Mouse (Mus musculus) left cerebral cortex, postnatal 36 days (tissue): ENCODE results near the gene Sh3pxd2a. TPM values are rescaled to one million over a fixed set of nuclear protein-coding genes. Genes with fewer than 3 reads are reported as not detected.
A peak's percentile ranks its signal among the peaks of the same experiment; 100 is the strongest.

ENCODE experiments used
- DNase-seq, 2 experiments: peaks; one replicate each; pipeline ENCODE4 v3.0.0; 2021 to 2022; ENCODE audit warnings: low spot score in 2 of 2, mixed read lengths in 1 of 2
- intact Hi-C: fragments of 180-260 bp; cut with DNase I; formaldehyde crosslinking; loops from one replicate; pipeline ENCODE4 v1.15.1; 2025
- total RNA-seq, 2 experiments: library from RNA; stranded (reverse); gene quantifications; 2 replicates each; pipeline ENCODE4 v1.2.3; 2021

Gene Sh3pxd2a
- total RNA-seq, 2 experiments from 2014 or later, result 27.9 to 36.1 TPM

DNA sequence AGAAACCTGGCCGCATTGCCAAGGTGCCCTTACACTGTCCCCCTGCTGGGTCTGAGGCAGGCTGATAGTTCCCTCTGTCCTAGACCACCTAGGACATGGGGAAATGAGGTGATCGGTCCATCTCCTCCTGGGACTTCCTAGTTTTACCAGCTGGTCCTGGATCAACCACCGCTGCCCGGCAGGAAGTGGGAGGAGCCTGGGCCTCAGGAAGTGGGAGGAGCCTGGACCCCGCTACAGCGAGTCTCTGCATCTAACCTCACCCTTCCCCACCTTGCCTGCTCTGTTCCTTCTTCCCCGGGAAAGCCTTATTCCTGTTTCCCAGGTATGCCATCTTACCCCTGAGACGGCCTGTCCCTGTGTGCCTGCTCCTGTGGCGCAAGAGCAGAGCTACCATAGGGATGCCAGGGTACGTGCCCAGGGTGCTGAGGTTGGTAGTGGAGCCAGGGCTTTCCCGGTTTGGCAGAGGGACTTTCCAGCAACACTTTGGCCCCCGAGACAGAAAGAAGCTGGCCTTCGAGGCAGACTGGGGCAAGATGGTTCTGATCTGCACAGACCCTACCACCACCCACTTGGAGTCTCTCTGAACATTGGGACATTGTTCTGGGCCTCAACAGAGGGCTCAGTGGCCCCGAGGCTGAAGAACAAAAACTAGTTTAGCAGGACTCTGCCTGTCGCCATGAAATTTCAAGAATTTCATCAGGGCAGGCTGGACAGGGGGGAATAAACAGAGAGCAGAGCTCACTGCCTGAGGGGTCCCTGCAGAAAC, 104.9 kb downstream of the Sh3pxd2a start:
- intact Hi-C loops, result loop anchor here (5.0 to 10.0 kb wide), 2 partner anchors 265 to 463 kb away; no protein-coding TSS in a partner anchor
- DNase-seq, result no peak

DNA sequence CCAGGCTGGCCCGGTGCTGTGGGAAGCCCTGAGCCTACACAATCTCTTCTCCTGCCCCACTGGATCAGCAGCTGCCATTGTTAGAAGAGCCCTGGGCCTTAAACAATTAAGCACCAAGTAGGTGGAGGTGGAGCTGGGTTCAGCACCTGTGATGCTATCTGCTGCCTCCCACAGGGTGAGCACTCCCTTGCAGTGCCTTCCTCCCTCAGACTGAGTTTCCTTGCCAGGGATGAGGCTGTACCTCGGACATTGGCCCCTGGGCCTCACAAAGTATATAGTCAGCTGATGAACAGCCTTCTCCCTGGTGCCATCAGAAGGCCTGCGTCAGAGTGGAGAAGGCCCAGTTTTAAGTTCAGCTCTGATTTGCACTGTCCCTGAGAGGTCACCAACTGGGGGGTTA, 106.9 kb downstream of the Sh3pxd2a start:
- intact Hi-C loops, result loop anchor here (2.0 to 10.0 kb wide), 4 partner anchors 108 to 465 kb away; partner anchors contain the start of gene Sh3pxd2a
- DNase-seq, result no peak

DNA sequence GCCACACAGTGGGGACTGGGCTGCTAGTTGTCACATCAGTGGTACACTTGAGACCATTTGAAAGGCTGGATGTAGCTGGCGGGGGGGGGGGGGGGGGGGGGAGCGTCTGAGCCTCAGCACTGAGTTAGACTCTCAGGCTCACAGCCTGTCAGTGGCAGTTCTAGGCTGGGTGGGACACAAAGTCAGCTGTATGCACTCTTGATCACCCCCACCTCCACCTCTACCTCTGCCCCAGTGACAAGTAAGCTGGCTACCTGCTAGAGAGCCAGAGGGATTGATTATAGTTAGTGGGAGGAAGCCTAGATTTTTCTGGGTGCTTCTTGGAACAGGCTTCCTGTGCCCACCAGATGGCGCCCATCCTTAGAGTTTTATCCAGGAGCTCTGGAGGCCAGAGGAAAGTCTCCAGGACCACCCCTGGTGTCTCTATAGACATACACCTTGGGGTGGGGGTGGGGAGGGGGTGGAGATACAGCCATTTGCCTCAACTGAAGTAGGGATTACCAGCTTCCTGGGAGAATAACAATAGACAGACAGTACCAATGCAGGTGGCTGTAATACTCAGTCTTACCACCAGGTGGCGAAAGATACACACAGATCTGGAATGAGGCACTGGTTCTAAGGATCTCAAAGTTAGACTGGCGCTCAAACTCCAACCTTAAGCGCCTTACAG, 107.9 kb downstream of the Sh3pxd2a start:
- DNase-seq, result peak; percentile 68 to 79
- intact Hi-C loops, result loop anchor here (2.0 to 10.0 kb wide), 4 partner anchors 108 to 466 kb away; partner anchors contain the start of gene Sh3pxd2a

DNA sequence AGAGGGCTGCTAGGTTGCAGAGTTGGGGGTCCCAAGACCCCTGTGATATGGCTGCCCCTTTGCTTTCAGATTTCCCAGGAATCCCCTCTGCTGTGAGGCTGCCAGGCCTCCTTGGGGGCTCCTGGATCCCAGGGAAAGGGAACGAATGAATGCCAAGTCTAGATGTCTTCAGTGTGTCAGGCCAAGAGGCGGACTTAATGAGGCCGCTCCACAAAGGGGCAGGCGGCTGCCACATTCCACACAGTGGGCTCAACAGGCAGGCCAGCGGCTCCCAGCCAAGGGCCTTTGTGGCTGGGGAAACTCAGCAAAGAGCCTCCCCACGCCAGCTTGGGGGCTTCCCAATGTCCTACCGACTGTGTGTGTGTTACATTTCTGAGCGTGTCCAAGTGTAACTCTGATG, 109.7 kb downstream of the Sh3pxd2a start:
- DNase-seq, result no peak
- intact Hi-C loops, result loop anchor here (10.0 kb wide), 1 partner anchor 270 kb away; no protein-coding TSS in a partner anchor

DNA sequence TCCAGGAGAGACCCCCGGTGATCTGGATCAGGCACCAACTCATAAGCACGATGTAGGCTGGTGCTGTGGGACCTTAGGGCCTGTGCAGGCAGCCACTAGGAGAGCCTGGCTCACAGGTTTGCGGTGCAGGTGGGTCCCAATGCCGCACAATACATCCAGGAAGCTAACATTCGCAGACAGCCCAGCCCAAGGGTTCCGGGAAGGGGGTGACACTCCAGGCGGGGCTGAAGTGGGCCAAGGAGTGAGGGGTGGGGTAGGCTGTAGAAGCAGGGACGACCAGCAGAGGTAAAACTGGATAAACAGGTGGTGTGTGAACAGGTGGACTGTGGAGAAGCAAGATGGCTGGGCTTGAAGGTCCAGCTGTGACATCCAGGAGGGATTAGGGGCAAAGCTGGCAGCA, 115.2 kb downstream of the Sh3pxd2a start:
- no peak for DNase-seq
- intact Hi-C loops, result no loop called here

DNA sequence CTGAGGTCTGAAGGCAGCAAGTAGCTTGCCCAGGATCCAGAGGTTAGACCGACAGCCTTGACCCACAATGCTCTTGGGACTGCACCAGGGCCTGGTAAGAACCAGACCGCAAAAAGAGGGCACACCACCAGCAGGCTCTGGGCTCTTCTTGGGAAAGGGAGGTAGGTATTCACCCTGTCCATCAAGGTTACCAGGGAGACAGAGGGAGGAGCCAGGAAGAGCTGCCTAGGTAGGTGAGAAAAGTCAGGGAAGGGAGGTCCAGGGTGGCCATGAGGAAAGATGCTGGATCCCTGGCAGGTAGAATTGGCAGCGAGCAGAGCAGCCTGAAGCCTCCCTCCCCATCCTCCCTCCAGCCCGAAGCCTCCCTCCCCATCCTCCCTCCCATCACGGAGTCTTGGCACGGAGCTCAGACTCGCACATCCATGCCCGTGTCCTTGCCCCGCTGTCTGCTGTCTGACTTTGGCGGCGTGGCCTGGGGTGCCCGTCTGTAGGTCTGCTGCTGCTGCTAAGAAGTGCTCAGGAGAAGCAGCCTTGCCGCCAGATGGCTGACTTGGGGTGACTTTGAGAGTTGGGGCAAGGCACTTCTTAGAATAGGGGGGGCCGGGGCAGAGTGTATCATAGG, 115.7 kb downstream of the Sh3pxd2a start:
- intact Hi-C loops, result no loop called here
- DNase-seq, result no peak

DNA sequence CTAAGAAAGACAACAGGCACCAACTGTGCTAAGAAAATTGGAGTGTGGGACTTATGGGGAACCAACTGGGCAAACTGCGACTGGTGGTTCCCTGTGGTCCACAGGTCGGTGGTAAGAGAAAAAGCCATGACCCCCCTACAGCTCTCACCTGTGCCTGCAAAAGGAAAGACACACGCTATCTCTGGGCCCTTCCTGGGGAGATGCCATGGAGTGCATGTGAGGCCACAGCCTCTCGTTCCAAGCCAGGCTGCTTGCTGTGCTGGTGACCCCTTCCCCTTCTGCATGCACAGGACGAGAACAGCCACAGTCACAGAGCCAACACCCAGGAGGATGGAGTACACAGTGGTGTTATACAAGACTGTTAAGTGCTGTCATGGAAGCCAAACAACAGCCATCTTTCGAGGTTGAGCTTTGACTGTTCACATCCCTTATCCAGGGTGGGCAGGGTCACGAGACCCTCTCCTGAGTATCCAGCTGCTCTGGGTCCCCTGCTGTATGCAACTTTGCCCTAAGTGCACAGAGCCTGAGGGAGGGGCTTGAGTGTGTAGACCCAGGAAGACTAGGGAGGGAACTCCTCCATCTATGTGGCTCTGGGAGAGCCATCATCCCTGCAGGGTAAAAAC, 117.1 kb downstream of the Sh3pxd2a start:
- DNase-seq, result no peak
- intact Hi-C loops, result no loop called here

DNA sequence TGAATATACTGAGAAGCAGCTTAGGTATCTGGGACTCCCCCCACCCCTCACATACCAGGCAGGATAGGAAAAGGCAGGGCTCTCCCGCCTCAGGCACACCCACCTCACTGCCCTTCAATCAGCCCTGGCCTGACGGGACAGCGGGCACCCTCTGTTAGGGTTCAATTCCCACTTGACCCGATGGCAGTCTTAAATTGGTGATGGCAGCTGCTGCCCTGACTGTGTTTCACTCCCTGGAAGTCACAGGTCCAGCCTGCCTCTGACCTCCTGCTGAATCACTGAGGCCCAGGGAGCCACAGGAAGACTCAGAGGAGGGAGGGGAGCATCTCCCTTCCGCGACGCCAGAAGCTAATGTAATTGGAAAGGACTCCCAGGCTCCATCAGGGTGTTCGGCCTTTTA, 117.6 kb downstream of the Sh3pxd2a start:
- DNase-seq, result no peak
- intact Hi-C loops, result no loop called here

DNA sequence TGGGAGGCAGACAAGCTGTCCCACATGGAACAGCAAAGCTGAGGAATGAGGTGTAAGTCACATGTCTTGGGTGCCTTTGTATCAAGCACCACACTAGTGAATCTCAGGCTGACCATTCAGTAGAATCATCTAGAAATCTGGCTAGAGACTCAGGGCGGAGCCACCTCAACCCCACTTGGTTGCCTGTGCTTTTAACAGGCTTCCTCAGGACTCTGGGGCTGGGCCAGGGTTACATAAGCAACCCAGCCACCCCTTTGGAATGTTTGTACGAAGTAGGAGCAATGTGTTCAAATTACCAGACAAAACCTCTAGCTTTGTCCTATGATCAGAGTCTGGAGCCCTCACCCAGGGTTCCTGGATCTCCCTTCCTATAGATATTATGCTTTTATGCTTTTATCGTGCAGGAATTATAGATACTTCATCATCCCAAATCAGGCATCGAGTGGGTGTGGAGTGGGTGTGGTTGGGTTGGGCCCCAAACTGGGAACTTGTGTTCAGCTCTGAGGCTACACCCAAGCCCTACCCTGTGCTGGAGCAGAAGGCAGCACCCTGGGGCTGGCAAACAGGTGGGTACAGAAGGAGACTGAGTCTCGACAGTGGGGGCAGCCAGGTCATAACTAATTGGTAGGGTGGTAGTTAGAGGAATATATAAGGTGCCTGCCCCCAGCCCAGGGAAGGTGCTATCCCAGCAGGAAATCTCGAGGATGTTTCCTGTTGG, 118.2 kb downstream of the Sh3pxd2a start:
- no peak for DNase-seq
- intact Hi-C loops, result no loop called here

DNA sequence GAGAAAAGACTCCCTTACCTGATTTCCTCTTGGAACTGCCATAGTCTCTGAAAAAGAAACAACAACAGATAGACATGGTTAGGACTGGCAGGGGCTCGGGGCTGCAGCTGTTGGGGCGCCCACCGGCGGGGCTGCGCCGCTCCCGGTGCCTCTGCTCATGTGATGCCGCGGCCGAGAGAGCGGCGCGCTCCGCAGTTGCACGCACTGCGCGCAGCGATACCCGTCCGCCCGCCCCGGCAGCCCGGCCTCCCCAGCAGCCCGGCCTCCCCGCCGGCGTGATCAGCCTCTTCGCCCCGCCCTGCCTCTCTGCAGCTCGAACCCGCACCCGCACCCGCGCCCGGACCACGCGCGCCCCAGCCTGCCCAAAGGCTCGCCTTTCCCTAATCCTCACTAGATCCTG, 120.8 kb downstream of the Sh3pxd2a start:
- DNase-seq, result peak; percentile 68 to 78
- intact Hi-C loops, result no loop called here

DNA sequence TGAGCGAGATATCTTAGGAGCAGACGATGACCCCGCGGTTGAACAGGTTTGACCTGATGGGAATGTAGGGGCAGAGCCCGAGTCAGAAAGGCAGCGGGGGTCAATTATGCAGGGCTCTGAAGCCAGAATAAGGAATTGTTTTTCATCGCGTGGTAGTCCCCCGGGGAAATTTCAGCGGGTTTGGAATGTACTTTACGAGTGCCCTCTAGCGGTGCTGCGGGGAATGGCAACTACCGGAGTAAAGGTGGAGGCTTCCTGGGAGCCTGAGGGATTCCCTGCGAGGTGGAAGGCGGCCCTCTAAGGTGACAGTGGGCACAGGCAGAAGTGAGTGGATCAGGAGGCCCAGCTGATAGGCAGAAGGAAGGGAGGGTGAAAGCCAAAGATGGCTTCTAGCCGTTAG, 125.0 kb downstream of the Sh3pxd2a start:
- intact Hi-C loops, result loop anchor here (1.0 to 2.0 kb wide), 2 partner anchors 75 to 162 kb away; no protein-coding TSS in a partner anchor
- DNase-seq, result peak; percentile 77 to 83

DNA sequence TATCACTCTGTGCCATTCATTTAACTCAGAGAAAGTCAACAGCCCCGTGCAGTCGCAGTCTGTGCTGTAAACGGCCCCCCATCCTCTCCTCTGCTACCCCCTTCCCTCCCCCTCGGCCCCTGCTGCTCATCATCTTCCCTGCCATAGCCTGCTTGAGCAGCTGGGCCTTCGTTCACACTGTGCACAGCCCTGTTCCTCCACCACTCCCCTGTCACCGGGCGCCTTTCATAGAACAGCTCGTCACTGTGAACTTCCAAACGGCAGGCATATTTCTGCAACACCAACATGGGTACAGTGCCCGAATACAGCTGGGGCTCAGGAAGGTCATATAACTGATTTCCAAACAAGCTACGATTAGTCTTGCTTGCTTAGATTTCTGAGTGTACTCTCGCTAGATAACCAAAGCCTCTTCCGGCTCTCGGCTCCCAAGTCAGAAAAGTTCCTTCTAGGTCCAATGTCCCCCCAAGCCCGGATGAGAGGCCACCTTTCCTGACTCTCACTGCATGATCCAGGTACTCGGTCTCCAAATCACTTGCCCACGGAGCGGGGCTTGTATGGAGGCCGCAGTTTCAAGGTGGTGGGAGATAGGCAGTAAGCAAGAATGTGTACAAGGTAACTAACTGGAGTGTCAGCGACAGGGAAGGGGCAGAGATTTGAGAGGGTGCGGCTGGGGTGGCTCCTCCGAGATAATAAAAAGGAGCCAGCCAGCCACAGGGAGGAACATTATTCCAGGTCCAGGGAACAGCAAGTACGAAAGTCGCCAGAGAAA, 125.6 kb downstream of the Sh3pxd2a start:
- intact Hi-C loops, result loop anchor here (1.0 to 2.0 kb wide), 2 partner anchors 74 to 162 kb away; no protein-coding TSS in a partner anchor
- DNase-seq, result no peak

DNA sequence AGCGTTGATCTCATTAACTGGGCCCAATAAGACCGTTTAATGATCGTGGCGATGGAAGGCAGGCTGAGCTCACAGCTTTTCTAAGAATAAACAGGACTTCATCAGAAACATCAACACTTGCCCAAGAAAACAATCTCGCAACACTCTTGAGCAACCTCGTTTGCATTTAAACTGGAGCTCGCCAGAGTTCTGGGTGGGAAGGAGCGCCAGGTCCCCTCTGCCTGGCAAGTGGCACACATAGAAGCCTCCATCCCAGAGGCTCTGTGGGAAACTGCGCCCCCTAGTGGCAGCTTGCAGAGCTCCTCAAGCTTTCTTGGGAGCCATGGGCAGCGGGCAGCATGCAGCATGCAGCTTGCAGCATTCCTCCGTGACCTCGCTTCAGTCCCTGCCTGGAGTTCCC, 126.5 kb downstream of the Sh3pxd2a start:
- DNase-seq, result peak; percentile 86 to 88
- intact Hi-C loops, result loop anchor here (2.0 kb wide), 1 partner anchor 161 kb away; no protein-coding TSS in a partner anchor

DNA sequence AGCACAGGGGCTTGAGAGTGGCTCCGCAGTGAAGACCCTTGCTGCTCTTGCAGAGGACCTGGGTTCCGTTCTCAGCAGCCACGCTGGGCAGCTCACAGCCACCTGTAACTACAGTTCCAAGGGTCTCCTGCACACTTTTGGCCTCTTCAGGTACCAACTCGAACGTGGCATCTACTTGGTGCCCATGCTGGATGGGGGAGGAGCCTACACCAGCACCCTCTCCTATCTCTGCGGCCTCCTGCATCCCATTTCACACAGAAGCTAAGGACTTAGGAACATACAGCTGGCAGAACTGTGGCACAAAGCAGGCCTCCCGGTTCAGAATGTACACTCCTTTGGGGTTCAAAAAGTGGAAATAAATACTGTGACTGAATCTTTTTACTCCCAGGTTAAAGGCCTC, 127.0 kb downstream of the Sh3pxd2a start:
- DNase-seq, result no peak
- intact Hi-C loops, result no loop called here

DNA sequence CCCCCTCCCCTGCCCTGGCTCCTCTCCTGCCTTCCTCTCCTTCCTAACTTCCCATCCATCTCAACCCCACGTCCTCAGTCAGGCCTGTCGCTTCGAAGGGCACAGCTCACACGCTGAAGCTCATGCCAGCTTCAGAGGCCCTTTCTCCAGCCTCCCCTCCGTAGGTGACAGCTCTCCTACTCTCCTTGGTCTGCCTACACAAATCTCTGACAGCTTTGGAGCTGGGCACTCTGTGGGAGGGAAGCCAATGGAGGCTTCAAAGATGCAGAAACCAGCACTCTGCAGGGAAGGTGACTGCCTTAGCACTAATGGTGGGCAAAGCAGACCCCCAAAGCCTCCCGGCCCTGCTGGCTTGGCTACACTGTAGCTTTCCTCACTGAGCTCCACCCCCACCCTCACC, 128.9 kb downstream of the Sh3pxd2a start:
- no peak for DNase-seq
- intact Hi-C loops, result no loop called here

DNA sequence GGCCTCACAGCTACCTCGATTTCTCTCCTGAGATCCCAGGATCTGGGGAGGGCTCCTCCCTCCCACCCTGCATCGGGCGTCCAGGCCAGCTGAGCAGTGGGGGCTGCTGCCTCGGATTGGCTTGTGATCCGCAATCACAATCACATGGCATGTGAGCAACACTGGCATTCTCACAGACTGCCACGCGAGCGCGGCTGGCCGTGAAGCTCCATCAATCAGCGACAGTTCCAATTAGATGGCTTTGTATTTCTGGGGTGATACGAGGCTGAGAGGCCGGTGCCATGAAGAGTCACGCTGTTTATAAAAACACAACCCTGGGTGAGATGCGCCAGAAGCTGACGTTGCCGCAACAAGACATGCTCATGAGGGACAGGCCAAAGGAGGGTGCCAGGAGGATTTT, 129.5 kb downstream of the Sh3pxd2a start:
- intact Hi-C loops, result no loop called here
- no peak for DNase-seq

DNA sequence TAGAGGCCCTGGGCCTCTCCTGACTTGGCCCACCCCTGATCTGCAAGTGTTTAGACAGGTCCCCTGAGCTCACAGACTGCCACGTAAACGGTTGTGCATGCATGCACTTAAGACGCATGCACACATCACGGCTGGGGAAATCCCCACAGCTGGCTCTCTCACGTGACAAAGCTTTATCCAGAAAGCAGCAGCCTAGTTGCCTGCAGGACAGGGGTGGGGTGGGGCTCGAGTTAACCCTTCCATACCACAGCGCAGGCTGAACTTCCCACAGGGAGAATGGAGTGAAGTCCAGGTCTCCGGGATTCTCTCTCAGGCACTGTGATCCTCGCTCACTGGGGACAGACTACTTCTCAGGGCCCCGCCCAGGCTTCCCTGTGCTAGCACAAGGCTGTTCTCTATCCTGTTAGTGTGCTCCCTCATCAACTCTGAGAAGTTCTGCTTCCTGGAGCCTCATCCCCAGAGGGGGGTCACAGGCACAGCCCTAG, 133.4 kb downstream of the Sh3pxd2a start:
- intact Hi-C loops, result no loop called here
- DNase-seq, result no peak

DNA sequence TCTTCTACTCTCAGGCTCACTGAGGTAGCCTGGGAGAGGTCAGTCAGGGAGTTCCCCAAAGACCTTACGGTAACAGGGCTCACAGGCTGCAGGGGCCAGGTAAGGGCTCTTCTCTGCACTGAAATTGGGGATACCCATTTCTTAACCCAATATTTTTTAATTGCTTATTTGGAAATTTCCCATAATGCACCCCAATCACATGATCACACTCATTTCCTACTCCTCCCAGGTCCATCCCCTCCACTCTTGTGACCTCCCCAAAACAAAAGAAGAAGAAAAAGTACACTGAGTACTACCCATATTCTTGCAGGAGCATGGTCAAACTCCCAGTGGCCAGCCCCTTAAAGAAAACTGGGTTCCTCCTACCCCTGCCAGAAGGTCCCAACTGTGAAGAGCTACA, 135.1 kb downstream of the Sh3pxd2a start:
- no peak for DNase-seq

More for the DNA sequence above, 135.1 kb downstream of the Sh3pxd2a start:
- intact Hi-C loops, result no loop called here
